Mouse (Mus musculus) ES-Bruce4 (cell line): ENCODE measurements around the gene Ints6.

ENCODE experiments used
- CTCF ChIP-seq: IDR thresholded peaks from one replicate; pipeline ENCODE4 v1.8.1; 2011; ENCODE audit warnings: low read depth, low read length
- EP300 ChIP-seq: IDR thresholded peaks from 2 replicates; pipeline ENCODE4 v1.6.1; 2011; ENCODE audit warnings: low read depth, low read length; ENCODE audit not compliant: insufficient read depth
- POLR2A ChIP-seq: IDR thresholded peaks from one replicate; pipeline ENCODE4 v1.8.1; 2011; ENCODE audit warnings: low read length; ENCODE audit not compliant: insufficient read depth

DNA sequence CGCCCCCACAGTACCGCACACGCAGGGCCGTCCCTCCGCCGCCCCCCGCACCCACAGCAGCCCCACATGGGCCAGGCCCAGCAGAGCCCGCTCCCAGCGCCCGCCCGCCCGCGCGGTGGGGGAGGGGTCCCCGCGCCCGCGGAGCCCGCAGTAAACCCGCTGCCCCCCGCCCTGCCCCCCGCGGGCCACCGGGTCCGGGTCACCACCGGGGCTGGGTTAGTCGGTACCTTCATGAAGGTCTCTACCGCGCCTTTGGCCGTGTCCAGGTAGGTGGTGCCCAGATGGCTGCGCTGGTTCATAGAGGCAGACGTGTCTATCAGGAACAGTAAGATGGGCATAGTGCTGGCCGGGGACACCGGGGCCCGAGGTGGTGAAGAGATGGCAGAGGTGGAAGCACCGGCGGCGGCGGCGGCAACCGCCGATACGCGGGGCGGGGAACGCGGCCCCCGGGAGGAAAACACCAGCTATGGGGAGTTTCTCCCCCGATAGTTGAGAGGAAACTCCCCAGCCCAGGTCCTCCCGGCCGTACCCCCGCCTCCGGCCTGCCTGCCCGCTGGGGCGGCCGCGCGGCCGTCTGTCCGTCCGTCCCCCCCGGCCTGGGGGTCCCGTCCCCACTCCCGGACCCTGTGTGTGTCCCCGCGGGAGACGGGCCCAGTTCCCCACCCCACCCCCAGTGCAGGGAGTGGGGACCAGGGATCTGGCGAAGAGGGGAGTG lies 491 bp downstream of the Ints6 start:
- TF ChIP-seq POLR2A (no peak), CTCF (no peak), EP300 (no peak)
